Mouse (Mus musculus): ENCODE results near the gene Ddhd1.
A peak's percentile ranks its signal among the peaks of the same experiment; 100 is the strongest.
"Not testable (repeated sequence)": the region's sequence is repeated elsewhere in the genome, so short reads cannot be mapped to it uniquely, and the experiment has no call there.

The Ddhd1 gene

GRCm38 (mm10) chr14:45580923-45581827, 76.8 kb downstream of the Ddhd1 start:
- not testable (repeated sequence) for DNase-seq (ENCODE audit: low spot score in 2 of 2)

DNA sequence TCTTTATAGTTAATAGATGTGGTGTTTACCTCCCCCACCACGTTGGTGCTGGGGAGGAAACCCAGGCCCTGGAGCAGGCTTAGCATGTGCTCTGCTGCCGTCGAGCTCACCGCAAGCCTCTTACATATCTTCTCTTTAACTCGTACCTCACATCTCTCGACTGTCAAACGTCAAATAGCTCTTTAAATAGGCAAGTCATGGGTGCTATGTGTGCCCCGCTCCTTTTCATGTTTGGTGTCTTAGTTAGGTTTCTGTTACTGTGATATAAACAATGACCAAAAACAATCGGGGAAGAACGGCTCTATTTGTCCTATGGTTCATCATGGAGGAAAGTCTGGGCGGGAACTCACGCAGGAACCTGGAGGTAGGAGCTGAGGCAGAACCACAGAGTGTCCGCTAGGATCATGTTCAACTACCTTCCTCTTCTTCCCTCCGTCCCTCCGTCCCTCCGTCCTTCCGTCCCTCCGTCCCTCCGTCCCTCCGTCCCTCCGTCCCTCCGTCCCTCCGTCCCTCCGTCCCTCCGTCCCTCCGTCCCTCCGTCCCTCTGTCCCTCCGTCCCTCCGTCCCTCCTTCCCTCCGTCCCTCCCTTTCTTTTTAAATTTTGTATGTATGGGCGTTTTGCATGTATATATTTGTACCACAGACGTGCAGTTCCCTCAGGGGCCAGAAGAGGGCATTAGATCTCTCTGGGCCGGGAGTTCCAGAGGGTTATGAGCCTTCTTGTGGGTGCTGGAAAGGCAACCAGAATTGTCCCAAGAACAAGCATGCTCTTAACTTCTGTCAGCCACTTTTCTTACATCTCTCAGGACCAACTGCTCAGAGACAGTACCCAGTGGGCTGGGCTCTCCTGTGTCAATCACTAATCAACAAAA, 91.6 kb downstream of the Ddhd1 start:
- DNase-seq (ENCODE audit: low spot score in 2 of 2): peak; percentile 32 to 46

DNA sequence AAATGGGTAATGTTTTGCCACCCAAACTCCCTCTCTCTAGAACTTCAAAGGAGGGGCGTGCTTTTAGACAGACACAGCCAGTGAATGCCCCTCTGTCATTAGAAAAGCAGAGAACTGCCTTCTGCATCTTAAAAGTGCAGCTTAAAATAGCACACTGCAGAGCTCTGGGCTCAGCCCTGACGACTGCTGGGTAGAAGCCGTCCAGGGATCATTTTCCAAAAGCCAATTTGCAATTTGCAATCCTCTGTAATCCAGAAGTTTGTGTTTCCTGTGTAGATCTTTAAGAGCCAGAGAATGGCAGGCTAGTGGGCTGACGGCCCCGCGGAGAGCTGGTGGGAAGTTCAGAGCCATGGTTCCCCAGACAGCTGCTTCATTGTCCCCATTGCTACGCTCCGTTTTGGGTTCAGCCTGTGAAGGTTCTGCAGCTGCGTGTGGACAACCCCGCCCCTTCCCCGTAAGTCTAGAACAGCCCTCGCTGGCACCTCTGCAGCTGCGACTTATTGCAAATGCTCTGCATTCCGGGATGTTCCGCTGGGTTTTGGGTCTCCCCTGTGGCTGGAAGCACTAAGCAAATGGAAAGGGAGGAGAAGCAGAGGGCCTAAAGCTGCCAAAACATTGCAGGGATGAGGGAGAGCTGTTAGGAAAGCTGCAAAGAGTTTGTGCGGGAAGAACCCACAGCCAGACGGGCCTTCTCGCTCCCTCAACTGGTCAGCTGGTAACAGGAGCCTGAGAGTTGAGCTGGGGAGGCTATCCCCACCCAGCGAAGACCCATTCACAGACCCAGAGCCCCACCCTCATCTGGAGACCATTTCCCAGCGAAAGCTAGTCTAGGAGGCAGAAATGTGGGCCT, 92.5 kb downstream of the Ddhd1 start:
- DNase-seq (ENCODE audit: low spot score in 2 of 2): no peak

DNA sequence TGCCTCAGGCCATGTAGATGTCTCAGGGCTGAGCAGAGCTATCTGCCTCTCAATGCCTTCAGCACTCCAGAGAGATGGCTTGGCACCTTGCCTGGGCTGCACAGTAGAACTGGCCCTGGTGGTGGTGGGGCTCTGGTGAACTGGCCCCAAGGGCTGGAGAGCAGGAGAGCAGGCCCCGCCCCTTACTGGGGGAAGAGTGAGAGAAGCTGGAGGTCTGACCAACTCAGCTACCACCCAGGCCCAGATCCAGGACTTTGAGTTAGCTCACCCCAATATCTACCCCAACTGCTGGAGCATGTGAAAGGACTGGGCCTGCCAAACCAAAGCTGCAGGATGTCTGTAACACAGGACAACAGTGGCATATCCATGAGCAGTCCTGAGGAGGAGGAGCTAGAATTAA, 94.4 kb downstream of the Ddhd1 start:
- no peak for DNase-seq (ENCODE audit: low spot score in 2 of 2)

- DNase-seq (ENCODE audit: low spot score in 2 of 2): no peak
Measured at GRCm38 (mm10) chr14:45561681-45562080, 96.3 kb downstream of the Ddhd1 start.

- no peak for DNase-seq (ENCODE audit: low spot score in 2 of 2)
Measured at GRCm38 (mm10) chr14:45559018-45559417, 98.9 kb downstream of the Ddhd1 start.

DNA sequence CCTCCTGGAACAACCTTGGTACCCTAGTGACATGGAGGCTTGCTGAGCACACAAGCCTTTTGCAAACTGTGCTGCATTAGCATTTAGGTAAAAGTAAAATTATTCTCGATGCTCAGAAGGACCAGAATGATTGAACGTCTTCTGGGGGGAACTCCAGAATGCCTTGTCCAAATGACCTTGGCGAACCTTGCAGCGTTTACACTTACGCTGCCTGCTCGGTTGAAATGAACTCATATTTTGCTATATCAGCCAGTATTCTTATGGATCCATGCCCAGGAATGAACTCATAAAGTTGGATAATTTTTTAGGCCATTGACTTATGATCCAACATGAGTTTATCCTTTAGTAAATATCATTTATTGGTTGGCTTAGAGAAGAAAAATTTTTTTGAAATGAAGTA, 103.6 kb downstream of the Ddhd1 start:
- DNase-seq (ENCODE audit: low spot score in 2 of 2): no peak

DNA sequence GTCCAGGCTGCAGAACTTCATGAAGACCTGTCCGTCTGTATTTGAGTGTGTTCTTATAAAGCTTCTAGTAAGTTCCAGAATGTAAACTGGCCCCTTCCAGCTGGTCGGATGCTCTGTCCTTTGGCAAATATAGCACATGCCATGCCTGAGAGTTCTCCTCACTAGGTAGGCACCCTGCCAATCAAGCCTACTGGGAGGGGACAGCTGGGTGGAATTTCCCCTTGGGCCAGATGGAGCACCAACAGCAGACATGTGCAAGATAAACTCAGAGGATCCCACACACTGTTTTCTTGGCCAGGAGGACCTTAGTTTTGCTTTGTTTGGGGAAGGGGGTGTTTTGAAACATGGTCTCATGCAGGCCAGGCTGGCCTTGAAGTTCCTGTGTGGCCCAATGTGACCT, 104.1 kb downstream of the Ddhd1 start:
- DNase-seq (ENCODE audit: low spot score in 2 of 2): no peak

DNA sequence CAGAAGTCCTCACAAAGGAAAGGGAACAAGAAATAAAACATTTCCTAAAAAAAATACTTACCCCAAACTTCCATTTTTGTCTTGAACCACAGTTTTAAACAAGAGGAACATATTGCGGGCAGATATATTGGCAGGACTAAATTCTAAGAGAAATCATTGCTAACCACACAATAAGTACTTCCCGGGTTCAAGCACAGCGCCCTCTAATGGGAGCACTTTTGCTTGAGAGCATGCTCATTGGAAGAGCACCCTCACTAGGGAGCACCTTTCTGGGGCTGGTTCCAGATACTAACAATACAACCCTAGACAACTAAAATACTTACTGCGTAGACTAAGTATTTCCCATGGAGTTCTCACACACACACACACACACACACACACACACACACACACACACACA, 105.5 kb downstream of the Ddhd1 start:
- no peak for DNase-seq (ENCODE audit: low spot score in 2 of 2)

DNA sequence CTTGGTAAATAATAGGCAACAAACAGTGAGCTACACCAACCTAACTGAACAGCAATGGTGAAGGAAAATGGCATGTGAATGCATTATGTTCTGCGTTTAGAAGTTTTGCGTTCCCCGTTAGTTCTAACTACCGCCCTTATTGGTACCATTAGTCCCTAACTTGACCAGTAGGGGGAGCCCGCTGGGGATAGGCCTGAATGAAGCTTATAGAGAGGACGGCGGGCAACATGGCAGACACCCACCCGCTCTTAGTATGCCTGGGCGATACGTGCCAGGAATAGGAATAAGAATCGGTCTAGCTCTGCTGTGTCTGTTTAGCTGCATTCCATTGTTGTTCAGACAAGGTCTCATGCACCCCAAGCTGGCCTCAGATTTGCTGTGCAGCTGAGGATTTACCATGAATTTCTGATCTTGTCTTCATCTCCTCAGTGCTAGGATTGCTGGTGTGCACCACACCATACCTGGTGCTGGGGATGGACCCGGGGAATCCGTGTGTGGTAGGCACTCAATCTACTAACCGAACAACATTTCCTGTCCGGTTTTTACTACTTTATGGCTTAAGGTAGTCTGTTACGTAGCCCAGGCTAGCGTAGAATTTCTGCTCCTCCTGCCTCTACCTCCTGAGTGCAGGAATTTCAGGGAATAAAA, 106.7 kb downstream of the Ddhd1 start:
- peak in 1 of 2 experiments; percentile 2 for DNase-seq (ENCODE audit: low spot score in 2 of 2)

- DNase-seq (ENCODE audit: low spot score in 2 of 2): no peak
Measured at GRCm38 (mm10) chr14:45550010-45550647, 107.8 kb downstream of the Ddhd1 start.

- no peak for DNase-seq (ENCODE audit: low spot score in 2 of 2)
Measured at GRCm38 (mm10) chr14:45548118-45548517, 109.8 kb downstream of the Ddhd1 start.

GRCm38 (mm10) chr14:45544905-45545304, 113.0 kb downstream of the Ddhd1 start:
- DNase-seq (ENCODE audit: low spot score in 2 of 2): no peak

GRCm38 (mm10) chr14:45544026-45544425, 113.9 kb downstream of the Ddhd1 start:
- DNase-seq (ENCODE audit: low spot score in 2 of 2): no peak

DNA sequence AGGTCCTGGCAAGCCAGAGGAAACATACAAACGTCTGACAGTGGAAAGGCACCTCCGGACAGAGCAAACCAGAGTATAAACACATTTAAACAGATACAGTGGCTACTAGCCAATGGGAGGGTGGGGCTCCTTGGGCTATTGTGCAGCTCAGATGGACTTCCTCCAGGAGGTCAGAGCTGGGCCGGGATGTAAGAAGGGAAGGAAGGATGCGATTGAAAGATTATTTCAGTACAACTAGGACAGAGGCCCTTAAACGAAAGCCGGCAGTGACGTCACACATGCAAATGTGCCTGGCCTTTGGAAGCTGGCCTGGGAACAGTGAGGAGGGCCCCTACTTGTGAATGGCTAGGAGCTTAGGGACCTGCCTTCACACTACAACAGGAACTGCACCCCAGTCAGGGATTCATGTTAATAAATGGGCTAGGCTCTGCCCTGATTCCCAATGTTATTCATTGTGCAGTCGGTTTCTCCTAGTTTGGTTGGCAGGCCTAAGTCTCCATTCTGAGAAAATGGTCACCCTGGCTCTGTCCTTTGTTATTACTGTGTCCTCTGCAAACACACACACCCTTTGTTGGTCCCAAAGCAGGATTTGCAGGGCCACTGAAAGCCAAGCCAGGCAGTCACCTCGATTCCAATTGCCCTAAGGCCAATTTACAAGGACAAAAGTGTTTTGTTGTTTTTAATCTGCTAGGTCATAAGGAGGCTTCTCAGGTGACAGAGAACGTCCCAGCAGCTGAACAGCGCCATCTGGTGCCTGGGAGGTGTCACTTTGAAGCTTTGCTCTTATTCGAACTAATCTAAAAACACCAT, 118.1 kb downstream of the Ddhd1 start:
- DNase-seq (ENCODE audit: low spot score in 2 of 2): no peak
